Mouse (Mus musculus) midbrain, postnatal 0 days (tissue): ENCODE measurements around the gene B4galt4. TPM values are rescaled to one million over a fixed set of nuclear protein-coding genes. Genes with fewer than 3 reads are reported as not detected.
A peak's percentile ranks its signal among the peaks of the same experiment; 100 is the strongest.

Source experiments
- ATAC-seq: fragments of 200-750 bp; cut with Nextera tagmentation; 2 replicates; pipeline ENCODE4 v1.8.0; 2017; ENCODE audit warnings: moderate number of reproducible peaks, mild to moderate bottlenecking, moderate TSS enrichment, moderate library complexity; ENCODE audit not compliant: low FRiP score
- DNase-seq: peaks from one replicate; pipeline ENCODE4 v3.0.0-alpha.2; 2015; ENCODE audit warnings: low spot score
- H3K27ac ChIP-seq: fragments of 300-500 bp; sonication (generic); 2 replicates; pipeline ENCODE4 v1.5.1; 2014; ENCODE audit warnings: low read depth, mild to moderate bottlenecking, low read length, mixed read lengths
- H3K27me3 ChIP-seq: fragments of 300-500 bp; sonication (generic); 2 replicates; pipeline ENCODE4 v1.6.1; 2014; ENCODE audit warnings: low read length, control low read depth, mixed read lengths; ENCODE audit not compliant: insufficient read depth
- H3K36me3 ChIP-seq: fragments of 300-500 bp; sonication (generic); 2 replicates; pipeline ENCODE4 v1.6.1; 2014; ENCODE audit warnings: low read length, control low read depth, mixed read lengths; ENCODE audit not compliant: insufficient read depth
- H3K4me1 ChIP-seq: fragments of 300-500 bp; sonication (generic); 2 replicates; pipeline ENCODE4 v1.6.1; 2014; ENCODE audit warnings: mild to moderate bottlenecking, control low read depth, antibody characterized with exemption, low read length, mixed read lengths; ENCODE audit not compliant: insufficient read depth
- H3K4me2 ChIP-seq: fragments of 300-500 bp; sonication (generic); 2 replicates; pipeline ENCODE4 v1.6.1; 2014; ENCODE audit warnings: low read depth, mild to moderate bottlenecking, low read length, mixed read lengths; ENCODE audit not compliant: poor library complexity, severe bottlenecking
- H3K4me3 ChIP-seq: fragments of 300-500 bp; sonication (generic); 2 replicates; pipeline ENCODE4 v1.5.1; 2014; ENCODE audit warnings: low read depth, mild to moderate bottlenecking, low read length, moderate library complexity
- H3K9ac ChIP-seq: fragments of 300-500 bp; sonication (generic); replicated peaks from 2 replicates; pipeline ENCODE4 v1.6.1; 2014; ENCODE audit warnings: mild to moderate bottlenecking, low read length, moderate library complexity, mixed read lengths; ENCODE audit not compliant: poor library complexity, severe bottlenecking
- H3K9me3 ChIP-seq: fragments of 300-500 bp; sonication (generic); 2 replicates; pipeline ENCODE4 v1.6.1; 2016; ENCODE audit warnings: low read length, control low read depth
- CTCF ChIP-seq: IDR thresholded peaks from 2 replicates; pipeline ENCODE4 v1.5.1; 2016; ENCODE audit warnings: antibody characterized with exemption, mild to moderate bottlenecking
- WGBS: fragments of 180-500 bp; shearing (Covaris S2); extraction: QIAGEN DNeasy Blood & Tissue Kit; methylation state at CpG from one replicate; pipeline ENCODE4 v1.1.7; 2014; 5-methylcytosine and 5-hydroxymethylcytosine counted together
- polyA plus RNA-seq: library from polyadenylated mRNA; unstranded; fragments of >200 nt; fragmentation: Nextera tagmentation; extraction: Ambion mirVana; gene quantifications from 2 replicates; pipeline ENCODE4 v1.2.1, GENCODE M21; 2015
- total RNA-seq: library from RNA; depleted of rRNA; stranded (reverse); fragments of >200 nt; gene quantifications from 2 replicates; pipeline ENCODE4 v1.2.3, GENCODE M21; 2014

The B4galt4 gene
- total and polyA plus RNA-seq, 2 experiments from 2014 or later: 26.5 to 30.6 TPM

DNA sequence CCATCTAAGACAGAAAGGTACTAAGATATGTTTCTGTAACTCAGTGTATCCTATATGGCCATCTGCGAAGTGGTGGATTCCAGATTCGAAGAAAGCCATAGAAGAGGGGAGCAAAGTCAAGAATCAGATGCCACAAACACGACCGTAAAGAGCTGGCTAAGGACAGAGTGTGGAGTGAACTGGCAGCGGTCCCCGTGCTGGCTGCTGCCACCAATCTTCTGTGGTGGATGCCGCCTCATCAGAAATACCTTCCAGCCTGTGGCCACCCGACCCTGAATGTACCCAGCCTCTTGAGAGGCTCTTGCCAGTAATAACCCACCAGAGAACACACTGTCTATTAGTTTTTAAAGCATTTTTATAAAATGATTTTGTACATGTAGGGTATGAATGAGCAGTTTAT is 26.3 kb downstream of the B4galt4 start:
- H3K27ac ChIP-seq: no peak overlapping the region
- no peak for TF ChIP-seq CTCF
- no peak overlapping the region for H3K9ac ChIP-seq
- H3K4me3 ChIP-seq: no peak overlapping the region
- H3K4me2 ChIP-seq: no peak overlapping the region
- 95% methylated on average over 8 of the region's 8 CpGs for WGBS
- H3K36me3 ChIP-seq: peaks cover 30% of the 10 kb centered on the region
- no peaks in the 10 kb centered on the region for H3K9me3 ChIP-seq
- ATAC-seq (no peak), DNase-seq (no peak)
- no peaks in the 10 kb centered on the region for H3K4me1 ChIP-seq
- H3K27me3 ChIP-seq: no peaks in the 10 kb centered on the region

DNA sequence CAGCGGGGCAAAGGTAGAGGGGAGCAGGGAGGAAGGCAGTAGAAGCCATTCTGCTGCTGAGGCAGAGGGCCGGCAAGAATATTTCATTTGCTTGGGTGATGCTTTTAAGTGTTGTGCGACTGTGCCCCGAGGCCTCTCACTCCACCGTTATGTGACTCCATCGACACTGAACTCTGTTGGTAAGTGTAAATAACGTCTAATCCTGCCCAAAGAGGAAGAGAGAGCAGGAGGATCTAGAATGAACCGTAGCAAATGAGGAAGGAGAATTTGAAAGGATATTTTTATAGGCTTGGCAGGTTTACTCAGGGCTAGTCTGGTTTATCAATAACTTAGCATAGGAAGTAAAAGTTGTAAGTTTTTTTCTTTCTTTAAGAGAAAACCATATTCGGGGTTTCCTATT is 27.5 kb downstream of the B4galt4 start:
- Histone ChIP-seq H3K36me3 (peaks cover 24% of the 10 kb centered on the region), H3K4me2 (no peak overlapping the region), H3K9me3 (no peaks in the 10 kb centered on the region), H3K9ac (no peak overlapping the region), H3K27me3 (no peaks in the 10 kb centered on the region), H3K27ac (no peak overlapping the region), H3K4me3 (no peak overlapping the region), H3K4me1 (no peaks in the 10 kb centered on the region)
- DNase-seq (no peak), ATAC-seq (no peak)
- no peak for TF ChIP-seq CTCF
- 84% methylated on average over 9 of the region's 9 CpGs for WGBS

- ATAC-seq: no peak
- H3K27me3 ChIP-seq: no peaks in the 10 kb centered on the region
- no peak for TF ChIP-seq CTCF
Measured at GRCm38 (mm10) chr16:38771145-38771544, 29.1 kb downstream of the B4galt4 start.

GRCm38 (mm10) chr16:38772906-38773496 is 30.9 kb downstream of the B4galt4 start:
- ATAC-seq: no peak

More at GRCm38 (mm10) chr16:38771145-38771544, 29.1 kb downstream of the B4galt4 start:
- H3K4me1 ChIP-seq: no peaks in the 10 kb centered on the region
- WGBS: 94% methylated on average over 6 of the region's 6 CpGs
- H3K4me2 ChIP-seq: no peak overlapping the region
- no peaks in the 10 kb centered on the region for H3K9me3 ChIP-seq
- no peak overlapping the region for H3K9ac ChIP-seq
- DNase-seq: no peak
- H3K4me3 ChIP-seq: no peak overlapping the region
- no peak overlapping the region for H3K27ac ChIP-seq
- peaks cover 24% of the 10 kb centered on the region for H3K36me3 ChIP-seq

DNA sequence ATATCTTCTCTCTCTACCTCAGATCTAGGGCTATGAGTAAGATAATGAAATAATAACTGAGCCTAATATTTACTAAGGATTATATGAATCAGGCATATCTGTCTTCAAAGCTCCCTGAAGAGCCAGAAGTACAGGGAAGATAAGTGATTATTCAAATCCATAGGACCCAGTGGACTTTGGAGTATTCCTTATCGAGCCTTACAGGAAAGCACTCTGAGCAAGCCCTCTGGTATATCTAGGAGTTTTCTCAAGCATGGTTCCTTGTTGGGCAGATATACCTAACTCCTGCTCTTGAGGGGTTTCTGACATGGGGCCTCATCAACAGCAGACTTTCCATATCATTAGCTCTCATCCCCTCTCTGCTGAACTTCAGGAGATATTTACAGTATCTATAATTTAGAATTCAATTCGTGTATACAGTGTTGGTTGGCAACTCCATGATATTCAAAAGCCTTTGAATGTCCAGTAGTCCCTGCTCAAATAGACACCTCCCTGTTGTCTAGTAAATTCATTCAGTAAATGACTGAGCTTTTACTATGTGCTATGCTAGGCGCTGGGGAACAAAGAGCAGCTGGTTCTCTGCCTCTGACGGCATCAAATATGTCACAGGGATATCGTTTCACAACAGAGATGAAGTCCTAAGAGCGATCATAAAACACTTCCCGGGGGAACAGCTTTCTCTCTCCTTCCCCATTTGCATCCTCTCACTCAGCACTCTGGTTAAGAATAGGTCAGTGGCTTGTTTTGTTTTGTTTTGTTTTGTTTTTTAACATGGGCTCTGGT is 33.1 kb downstream of the B4galt4 start:
- Histone ChIP-seq H3K4me1 (no peaks in the 10 kb centered on the region), H3K27me3 (no peaks in the 10 kb centered on the region), H3K27ac (no peak overlapping the region), H3K9me3 (no peaks in the 10 kb centered on the region), H3K9ac (no peak overlapping the region), H3K4me2 (no peak overlapping the region), H3K36me3 (no peaks in the 10 kb centered on the region), H3K4me3 (no peak overlapping the region)
- WGBS: 62% methylated on average over 7 of the region's 7 CpGs
- TF ChIP-seq CTCF: no peak
- ATAC-seq: no peak
- no peak for DNase-seq

More at GRCm38 (mm10) chr16:38772906-38773496, 30.9 kb downstream of the B4galt4 start:
- 70% methylated on average over 12 of the region's 12 CpGs for WGBS
- Histone ChIP-seq H3K4me3 (no peak overlapping the region), H3K9ac (no peak overlapping the region), H3K27ac (no peak overlapping the region), H3K9me3 (no peaks in the 10 kb centered on the region), H3K4me2 (no peak overlapping the region), H3K4me1 (no peaks in the 10 kb centered on the region), H3K27me3 (no peaks in the 10 kb centered on the region), H3K36me3 (peaks cover 9% of the 10 kb centered on the region)
- no peak for DNase-seq
- no peak for TF ChIP-seq CTCF

DNA sequence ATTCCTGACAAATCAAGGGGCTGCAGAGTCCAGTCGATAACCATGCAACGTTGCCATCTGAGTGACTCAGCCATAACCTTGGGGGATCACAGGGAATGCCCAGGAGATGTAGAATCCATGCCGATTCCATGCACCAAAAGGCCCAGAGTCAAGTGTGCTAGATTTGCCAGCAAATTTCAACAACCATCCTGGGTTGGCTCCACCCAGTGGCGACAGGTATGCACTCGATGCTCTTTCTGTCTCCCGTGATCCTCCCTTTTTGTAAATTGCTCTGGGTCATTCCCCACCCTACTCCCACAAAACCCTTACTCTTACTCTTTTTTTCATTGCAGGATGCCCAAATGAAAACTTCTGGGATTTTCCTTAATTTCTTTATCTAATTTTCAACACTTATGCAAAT is 34.3 kb downstream of the B4galt4 start:
- peak; percentile 25; the same call in 1 of the 2 replicates for TF ChIP-seq CTCF
- Histone ChIP-seq H3K9me3 (no peaks in the 10 kb centered on the region), H3K4me2 (no peak overlapping the region), H3K36me3 (no peaks in the 10 kb centered on the region), H3K27me3 (no peaks in the 10 kb centered on the region), H3K27ac (no peak overlapping the region), H3K4me3 (no peak overlapping the region), H3K9ac (no peak overlapping the region), H3K4me1 (no peaks in the 10 kb centered on the region)
- ATAC-seq (no peak), DNase-seq (no peak)
- 56% methylated on average over 6 of the region's 6 CpGs for WGBS
